Mouse (Mus musculus) embryonic facial prominence, embryonic 14.5 days (tissue): ENCODE measurements around the gene Pax8. TPM values are rescaled to one million over a fixed set of nuclear protein-coding genes. Genes with fewer than 3 reads are reported as not detected.

ENCODE experiments used
- ATAC-seq: fragments of 200-750 bp; cut with Nextera tagmentation; 2 replicates; pipeline ENCODE4 v1.8.0; 2017; ENCODE audit warnings: low read depth, moderate number of reproducible peaks, moderate TSS enrichment
- DNase-seq: peaks from one replicate; pipeline ENCODE4 v3.0.0-alpha.2; 2015; ENCODE audit warnings: low spot score
- H3K27ac ChIP-seq: fragments of 300-500 bp; sonication (generic); replicated peaks from 2 replicates; pipeline ENCODE4 v1.5.1; 2014; ENCODE audit warnings: low read depth, mild to moderate bottlenecking, low read length, moderate library complexity
- H3K27me3 ChIP-seq: fragments of 300-500 bp; sonication (generic); replicated peaks from 2 replicates; pipeline ENCODE4 v1.6.1; 2014; ENCODE audit warnings: low read length; ENCODE audit not compliant: control insufficient read depth, insufficient read depth
- H3K36me3 ChIP-seq: fragments of 300-500 bp; sonication (generic); 2 replicates; pipeline ENCODE4 v1.6.1; 2014; ENCODE audit warnings: low read length, mixed read lengths; ENCODE audit not compliant: control insufficient read depth, insufficient read depth
- H3K4me1 ChIP-seq: fragments of 300-500 bp; sonication (generic); 2 replicates; pipeline ENCODE4 v1.6.1; 2014; ENCODE audit warnings: antibody characterized with exemption, low read length; ENCODE audit not compliant: control insufficient read depth, insufficient read depth
- H3K4me2 ChIP-seq: fragments of 300-500 bp; sonication (generic); 2 replicates; pipeline ENCODE4 v1.6.1; 2014; ENCODE audit warnings: low read depth, mild to moderate bottlenecking, low read length, moderate library complexity, mixed read lengths
- H3K4me3 ChIP-seq: fragments of 300-500 bp; sonication (generic); 2 replicates; pipeline ENCODE4 v1.5.1; 2014; ENCODE audit warnings: low read depth, mild to moderate bottlenecking, low read length
- H3K9ac ChIP-seq: fragments of 300-500 bp; sonication (generic); 2 replicates; pipeline ENCODE4 v1.6.1; 2014; ENCODE audit warnings: low read depth, mild to moderate bottlenecking, low read length, moderate library complexity, mixed read lengths
- H3K9me3 ChIP-seq: fragments of 300-500 bp; sonication (generic); 2 replicates; pipeline ENCODE4 v1.6.1; 2016; ENCODE audit warnings: low read length; ENCODE audit not compliant: control insufficient read depth
- WGBS: fragments of 180-500 bp; shearing (Covaris S2); extraction: QIAGEN DNeasy Blood & Tissue Kit; methylation state at CpG from one replicate; pipeline ENCODE4 v1.1.7; 2014; 5-methylcytosine and 5-hydroxymethylcytosine counted together
- polyA plus RNA-seq: library from polyadenylated mRNA; unstranded; fragments of >200 nt; fragmentation: Nextera tagmentation; extraction: Ambion mirVana; gene quantifications from 2 replicates; pipeline ENCODE4 v1.2.1, GENCODE M21; 2014

The Pax8 gene
- polyA plus RNA-seq, 1 experiment from 2014 or later, result 0.97 TPM

GRCm38 (mm10) chr2:24378747-24379450, 96.5 kb downstream of the Pax8 start:
- no peaks in the 10 kb centered on the region for H3K36me3 ChIP-seq
- 73% methylated on average over 5 of the region's 5 CpGs for whole genome bisulfite sequencing
- H3K4me1 ChIP-seq, result no peaks in the 10 kb centered on the region
- no peaks in the 10 kb centered on the region for H3K9me3 ChIP-seq
- H3K27ac ChIP-seq, result no peak overlapping the region
- H3K4me3 ChIP-seq, result no peak overlapping the region
- DNase-seq, result no peak
- H3K4me2 ChIP-seq, result no peak overlapping the region
- no peak overlapping the region for H3K9ac ChIP-seq
- ATAC-seq, result no peak
- H3K27me3 ChIP-seq, result no peaks in the 10 kb centered on the region

Other genes with a start within 250 kb of the Pax8 start
- 2.4 and 3.5 TPM in 2 replicates for gene Il1f5, start 198.6 kb downstream of the Pax8 start, polyA plus RNA-seq
- gene Il1f10, start 184.4 kb downstream of the Pax8 start, polyA plus RNA-seq, result not detected in 2 replicates
- 1.9 and 2.3 TPM in 2 replicates for gene Il1rn, start 138.7 kb downstream of the Pax8 start, polyA plus RNA-seq
- gene Psd4, start 108.0 kb downstream of the Pax8 start, polyA plus RNA-seq, result 2.4 and 2.7 TPM in 2 replicates